Mouse (Mus musculus): Measurements from ENCODE around the gene Ano1. TPM values are rescaled to one million over a fixed set of nuclear protein-coding genes. Genes with fewer than 3 reads are reported as not detected.

Ano1 gene
- polyA plus RNA-seq, 1 experiment from 2014 or later: 6.2 TPM

DNA sequence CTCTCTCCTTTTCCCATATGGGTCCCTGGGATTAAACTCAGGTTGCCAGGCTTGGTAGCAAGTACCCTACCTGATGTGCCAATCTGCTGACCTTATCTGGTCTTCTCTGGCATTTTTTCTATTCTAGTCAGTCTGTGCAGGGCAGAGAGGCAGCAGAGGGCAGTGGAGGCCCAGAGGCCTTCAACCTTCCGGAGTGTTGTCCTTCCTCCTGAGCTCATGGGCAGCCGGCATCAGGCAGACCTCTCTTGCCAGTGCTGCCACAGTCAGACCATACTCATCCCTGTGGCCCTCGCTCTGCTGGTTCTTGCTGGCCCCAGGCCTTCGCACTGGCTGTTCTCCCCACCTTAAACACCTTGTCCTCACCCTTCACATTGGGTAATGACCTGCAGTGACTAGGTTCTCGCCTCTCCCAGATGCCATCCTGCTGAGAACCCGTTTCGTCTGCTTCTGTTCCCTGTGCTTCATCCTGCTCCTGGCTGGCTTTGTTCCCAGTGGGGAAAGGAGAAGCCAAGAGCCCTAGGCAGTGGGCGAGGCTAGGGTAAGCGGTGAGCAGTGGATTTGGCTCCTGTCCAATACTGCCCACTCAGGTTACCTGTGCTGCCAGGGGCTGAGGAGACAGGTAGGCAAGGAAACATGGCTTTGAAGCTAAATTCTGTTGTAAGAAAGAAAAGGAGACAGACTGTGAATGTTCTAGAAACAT is 188.2 kb downstream of the Ano1 start:
- Histone ChIP-seq H3K27me3 (ENCODE audit: control insufficient read depth, insufficient read depth, low read length) (0 out of 2 replicates have a peak, but pooled peaks cover 2% of the 10 kb centered on the region), H3K4me1 (replicated peaks; ENCODE audit: control insufficient read depth, insufficient read depth, low read length) (no peaks in the 10 kb centered on the region), H3K4me3 (ENCODE audit: low read depth, low read length) (no peak overlapping the region), H3K36me3 (ENCODE audit: control insufficient read depth, insufficient read depth, low read length) (no peaks in the 10 kb centered on the region), H3K4me2 (replicated peaks; ENCODE audit: low read depth, low read length) (no peak overlapping the region), H3K27ac (ENCODE audit: low read depth, low read length) (no peak overlapping the region), H3K9me3 (ENCODE audit: control insufficient read depth, low read length) (no peaks in the 10 kb centered on the region), H3K9ac (ENCODE audit: low read depth, low read length) (no peak overlapping the region)
- DNase-seq (ENCODE audit: low spot score) (no peak), ATAC-seq (ENCODE audit: low FRiP score) (no peak)
- 73% methylated on average over 9 of the region's 9 CpGs for WGBS

DNA sequence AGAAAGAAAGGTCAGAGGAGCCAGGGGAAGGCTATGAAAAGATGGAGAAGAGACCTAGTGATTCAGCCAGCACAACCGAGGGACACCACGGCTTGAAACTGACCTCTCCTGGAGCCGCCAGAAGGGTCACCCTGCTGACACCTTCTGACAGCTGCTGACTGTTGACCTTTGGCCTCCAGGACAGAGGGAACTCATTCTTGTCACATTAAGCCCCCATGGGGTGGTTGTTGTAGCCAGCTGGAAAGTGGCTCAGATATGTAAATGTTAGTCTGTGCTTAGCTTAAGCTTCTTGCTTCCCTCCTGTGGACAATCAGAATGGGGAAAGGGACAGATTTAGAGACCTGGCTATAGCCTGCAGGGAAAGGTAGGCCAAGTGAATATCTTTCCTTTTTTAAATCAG is 189.8 kb downstream of the Ano1 start:
- WGBS: 0% methylated on average over 3 of the region's 3 CpGs
- DNase-seq (ENCODE audit: low spot score): peak; percentile 33
- Histone ChIP-seq H3K27ac (ENCODE audit: low read depth, low read length) (no peak overlapping the region), H3K36me3 (ENCODE audit: control insufficient read depth, insufficient read depth, low read length) (no peaks in the 10 kb centered on the region), H3K9me3 (ENCODE audit: control insufficient read depth, low read length) (no peaks in the 10 kb centered on the region), H3K4me1 (replicated peaks; ENCODE audit: control insufficient read depth, insufficient read depth, low read length) (no peaks in the 10 kb centered on the region), H3K9ac (ENCODE audit: low read depth, low read length) (no peak overlapping the region), H3K27me3 (ENCODE audit: control insufficient read depth, insufficient read depth, low read length) (0 out of 2 replicates have a peak, but pooled peaks cover 2% of the 10 kb centered on the region), H3K4me3 (ENCODE audit: low read depth, low read length) (no peak overlapping the region), H3K4me2 (replicated peaks; ENCODE audit: low read depth, low read length) (no peak overlapping the region)
- ATAC-seq (ENCODE audit: low FRiP score): no peak

DNA sequence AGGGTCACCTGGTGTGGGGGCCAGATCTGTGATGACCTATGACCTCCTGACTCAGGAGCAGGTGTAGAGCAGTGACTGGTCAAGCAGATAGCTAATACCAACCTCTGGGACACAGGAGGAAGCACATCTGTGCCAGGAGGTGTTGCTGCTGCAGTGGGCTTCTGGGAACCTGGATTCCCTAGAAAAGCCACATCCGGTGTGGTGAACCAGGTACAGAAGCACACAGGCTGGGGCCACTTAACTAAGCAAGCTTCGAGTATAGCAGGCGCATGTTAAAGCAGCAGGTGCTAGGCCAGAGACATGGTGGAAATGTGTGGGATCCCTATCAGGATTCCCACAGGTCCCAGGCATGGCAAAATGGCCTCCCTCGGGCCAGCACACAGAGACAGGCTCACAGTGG is 191.2 kb downstream of the Ano1 start:
- 92% methylated on average over 4 of the region's 4 CpGs for WGBS
- no peaks in the 10 kb centered on the region for H3K9me3 ChIP-seq (ENCODE audit: control insufficient read depth, low read length)
- no peaks in the 10 kb centered on the region for H3K36me3 ChIP-seq (ENCODE audit: control insufficient read depth, insufficient read depth, low read length)
- no peak overlapping the region for H3K4me2 ChIP-seq (replicated peaks; ENCODE audit: low read depth, low read length)
- H3K9ac ChIP-seq (ENCODE audit: low read depth, low read length): no peak overlapping the region
- no peaks in the 10 kb centered on the region for H3K4me1 ChIP-seq (replicated peaks; ENCODE audit: control insufficient read depth, insufficient read depth, low read length)
- no peak for ATAC-seq (ENCODE audit: low FRiP score)
- no peak overlapping the region for H3K27ac ChIP-seq (ENCODE audit: low read depth, low read length)
- DNase-seq (ENCODE audit: low spot score): no peak
- H3K4me3 ChIP-seq (ENCODE audit: low read depth, low read length): no peak overlapping the region
- peaks cover 2% of the 10 kb centered on the region; the same call in 1 of the 2 replicates for H3K27me3 ChIP-seq (ENCODE audit: control insufficient read depth, insufficient read depth, low read length)

DNA sequence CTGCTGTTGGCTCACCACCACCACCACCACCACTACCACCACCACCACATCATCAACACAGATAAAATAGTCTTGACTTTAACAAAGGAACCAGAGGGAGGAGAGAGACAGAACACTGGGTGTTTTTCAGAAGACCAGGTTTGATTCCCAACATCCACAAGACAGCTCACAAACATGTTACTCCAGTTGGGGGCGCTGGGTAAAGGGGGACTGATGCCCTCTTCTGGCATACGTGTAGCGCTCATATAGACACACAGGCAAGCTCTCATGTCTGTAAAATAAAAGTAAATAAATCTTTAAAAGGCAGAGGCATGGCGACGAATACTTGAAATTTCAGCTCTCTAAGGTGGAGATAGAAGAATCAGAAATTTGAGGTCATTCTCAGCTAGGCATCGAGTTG is 193.2 kb downstream of the Ano1 start:
- Histone ChIP-seq H3K4me2 (replicated peaks; ENCODE audit: low read depth, low read length) (no peak overlapping the region), H3K27me3 (ENCODE audit: control insufficient read depth, insufficient read depth, low read length) (no peaks in the 10 kb centered on the region; the same call in 1 of the 2 replicates), H3K4me3 (ENCODE audit: low read depth, low read length) (no peak overlapping the region), H3K9me3 (ENCODE audit: control insufficient read depth, low read length) (no peaks in the 10 kb centered on the region), H3K4me1 (replicated peaks; ENCODE audit: control insufficient read depth, insufficient read depth, low read length) (no peaks in the 10 kb centered on the region), H3K36me3 (ENCODE audit: control insufficient read depth, insufficient read depth, low read length) (no peaks in the 10 kb centered on the region), H3K9ac (ENCODE audit: low read depth, low read length) (no peak overlapping the region), H3K27ac (ENCODE audit: low read depth, low read length) (no peak overlapping the region)
- 50% methylated on average over 6 of the region's 6 CpGs for WGBS
- DNase-seq (ENCODE audit: low spot score): no peak
- ATAC-seq (ENCODE audit: low FRiP score): no peak

DNA sequence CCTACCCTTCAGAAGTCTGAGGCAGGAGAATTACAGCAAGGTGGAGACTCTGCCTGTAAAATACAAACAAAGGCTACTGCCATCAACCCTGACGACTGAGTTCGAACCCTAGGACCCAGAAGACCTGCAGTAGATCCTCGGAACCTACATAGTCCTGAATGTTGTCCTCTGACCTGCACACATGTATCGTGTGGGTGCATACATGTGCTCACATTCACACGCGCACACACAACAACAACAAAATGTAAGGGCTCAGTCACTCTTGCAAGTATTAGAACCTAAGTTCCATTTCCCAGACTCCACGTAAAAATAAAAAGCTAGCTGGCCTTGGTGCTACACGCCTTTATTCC is 197.7 kb downstream of the Ano1 start:
- WGBS: 34% methylated on average over 8 of the region's 8 CpGs
- H3K4me3 ChIP-seq (ENCODE audit: low read depth, low read length): peak overlapping the region; percentile 85
- peaks cover 7% of the 10 kb centered on the region; the same call in 1 of the 2 replicates for H3K4me1 ChIP-seq (replicated peaks; ENCODE audit: control insufficient read depth, insufficient read depth, low read length)
- ATAC-seq (ENCODE audit: low FRiP score): peak; percentile 46; the same call in 1 of the 2 replicates
- DNase-seq (ENCODE audit: low spot score): no peak
- peak overlapping the region; percentile 78 for H3K4me2 ChIP-seq (replicated peaks; ENCODE audit: low read depth, low read length)
- no peak overlapping the region for H3K27ac ChIP-seq (ENCODE audit: low read depth, low read length)
- H3K9ac ChIP-seq (ENCODE audit: low read depth, low read length): peak overlapping the region; percentile 91
- H3K36me3 ChIP-seq (ENCODE audit: control insufficient read depth, insufficient read depth, low read length): no peaks in the 10 kb centered on the region
- H3K9me3 ChIP-seq (ENCODE audit: control insufficient read depth, low read length): no peaks in the 10 kb centered on the region
- no peaks in the 10 kb centered on the region; the same call in 1 of the 2 replicates for H3K27me3 ChIP-seq (ENCODE audit: control insufficient read depth, insufficient read depth, low read length)

DNA sequence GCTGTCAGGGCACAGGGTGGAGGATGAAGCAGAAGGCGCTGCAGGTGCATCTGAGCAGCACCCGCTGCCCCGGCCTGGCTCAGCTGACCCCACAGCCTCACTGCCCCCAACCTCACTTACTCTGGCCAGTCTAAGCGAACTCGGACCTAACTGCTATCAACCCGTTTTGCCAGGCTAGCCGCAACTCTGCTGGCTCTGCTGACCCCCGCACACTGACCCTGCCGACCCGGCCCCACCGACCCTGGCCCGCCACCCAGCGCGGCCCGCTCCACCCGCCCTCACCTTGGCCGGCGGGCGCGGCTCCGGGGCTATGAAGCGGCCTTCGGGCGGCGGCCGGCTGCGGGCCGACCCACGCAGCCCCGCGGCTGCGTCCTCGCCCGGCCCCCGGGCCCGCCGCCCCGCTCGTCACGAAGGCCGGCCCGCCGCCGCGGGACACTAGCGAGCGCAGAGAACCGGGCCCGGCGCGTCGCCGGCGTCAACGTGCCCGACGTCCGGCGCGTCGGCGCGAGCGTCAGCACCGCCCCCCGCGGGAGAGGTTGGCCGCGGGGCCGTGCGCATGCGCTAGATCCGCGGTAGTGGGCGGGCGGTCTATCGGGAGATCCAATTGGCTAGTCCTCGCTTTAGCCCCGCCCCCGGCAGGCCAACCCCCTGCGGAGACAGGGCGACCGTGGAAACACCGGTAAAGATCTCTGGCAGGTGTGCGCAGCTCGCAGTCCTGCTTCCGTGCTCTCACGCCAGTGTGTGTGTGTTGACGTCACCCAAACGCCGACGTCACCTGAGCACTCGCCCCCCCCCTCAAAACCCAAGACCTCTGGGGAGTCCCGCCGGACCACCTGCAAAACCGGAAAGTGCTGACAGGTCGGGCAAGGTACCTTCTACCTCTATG is 198.3 kb downstream of the Ano1 start, which contains the start of gene Ppfia1:
TSS of gene Ppfia1 (minus strand) at position 493 of the 886 bp plus-strand sequence.
- no peaks in the 10 kb centered on the region; the same call in 1 of the 2 replicates for H3K27me3 ChIP-seq (ENCODE audit: control insufficient read depth, insufficient read depth, low read length)
- peak within 1 kb of the TSS; percentile 85 for H3K4me3 ChIP-seq (ENCODE audit: low read depth, low read length)
- ATAC-seq (ENCODE audit: low FRiP score) (peak; percentile 92), DNase-seq (ENCODE audit: low spot score) (peak; percentile 99)
- peaks cover 7% of the 10 kb centered on the region; the same call in 1 of the 2 replicates for H3K4me1 ChIP-seq (replicated peaks; ENCODE audit: control insufficient read depth, insufficient read depth, low read length)
- peak within 1 kb of the TSS; percentile 78 for H3K4me2 ChIP-seq (replicated peaks; ENCODE audit: low read depth, low read length)
- H3K27ac ChIP-seq (ENCODE audit: low read depth, low read length): peak within 1 kb of the TSS; percentile 30; the same call in 1 of the 2 replicates
- no peaks in the 10 kb centered on the region for H3K9me3 ChIP-seq (ENCODE audit: control insufficient read depth, low read length)
- under 1% methylated on average over 78 of the region's 97 CpGs for WGBS
- no peaks in the 10 kb centered on the region for H3K36me3 ChIP-seq (ENCODE audit: control insufficient read depth, insufficient read depth, low read length)
- peak within 1 kb of the TSS; percentile 91 for H3K9ac ChIP-seq (ENCODE audit: low read depth, low read length)

DNA sequence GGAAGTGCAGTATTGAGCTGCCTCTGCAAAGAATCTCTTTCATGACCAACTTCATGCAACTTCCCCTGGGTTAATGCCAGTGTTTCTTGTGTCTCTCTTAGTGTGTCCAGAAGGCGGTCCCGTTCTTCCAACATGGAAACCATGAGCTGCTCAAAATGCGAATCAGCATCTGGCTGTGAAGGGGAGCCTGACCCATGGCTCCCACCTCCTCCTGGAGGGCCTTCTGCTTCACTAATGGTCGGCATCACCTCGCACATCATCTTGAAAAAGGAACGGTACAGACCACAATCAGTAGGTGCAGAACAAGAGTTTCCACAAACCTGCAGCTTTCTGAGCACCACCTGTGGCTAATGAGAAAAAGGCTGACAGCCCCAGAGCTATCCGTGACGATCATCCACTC is 199.5 kb downstream of the Ano1 start:
- WGBS: 89% methylated on average over 8 of the region's 8 CpGs
- Histone ChIP-seq H3K27ac (ENCODE audit: low read depth, low read length) (no peak overlapping the region), H3K27me3 (ENCODE audit: control insufficient read depth, insufficient read depth, low read length) (no peaks in the 10 kb centered on the region; the same call in 1 of the 2 replicates)

DNA sequence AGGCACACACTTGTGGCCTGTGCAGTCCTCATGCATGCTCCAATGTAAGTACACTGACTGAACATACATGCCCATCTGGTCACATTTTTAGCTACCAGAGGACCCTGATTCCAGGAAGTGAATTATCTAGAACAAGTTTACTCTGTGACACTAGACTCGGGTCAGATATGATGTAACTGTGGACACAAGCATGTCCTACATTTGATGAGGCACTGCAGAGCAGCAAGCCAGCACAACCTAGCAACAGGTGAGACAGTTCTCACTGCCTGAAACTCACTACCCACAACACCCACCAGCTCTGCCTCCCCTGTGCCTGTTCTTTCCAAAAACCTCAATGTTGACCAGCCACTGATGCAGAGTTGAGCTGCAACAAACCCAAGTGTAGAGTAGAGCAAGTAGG is 201.0 kb downstream of the Ano1 start:
- no peak overlapping the region for H3K4me2 ChIP-seq (replicated peaks; ENCODE audit: low read depth, low read length)
- no peak for DNase-seq (ENCODE audit: low spot score)
- ATAC-seq (ENCODE audit: low FRiP score): no peak
- H3K4me1 ChIP-seq (replicated peaks; ENCODE audit: control insufficient read depth, insufficient read depth, low read length): peaks cover 7% of the 10 kb centered on the region; the same call in 1 of the 2 replicates
- no peaks in the 10 kb centered on the region; the same call in 1 of the 2 replicates for H3K27me3 ChIP-seq (ENCODE audit: control insufficient read depth, insufficient read depth, low read length)
- WGBS: 96% methylated on average over 1 of the region's 1 CpGs
- no peak overlapping the region for H3K9ac ChIP-seq (ENCODE audit: low read depth, low read length)
- no peak overlapping the region for H3K4me3 ChIP-seq (ENCODE audit: low read depth, low read length)
- H3K9me3 ChIP-seq (ENCODE audit: control insufficient read depth, low read length): no peaks in the 10 kb centered on the region
- H3K27ac ChIP-seq (ENCODE audit: low read depth, low read length): no peak overlapping the region
- no peaks in the 10 kb centered on the region for H3K36me3 ChIP-seq (ENCODE audit: control insufficient read depth, insufficient read depth, low read length)

More for the DNA sequence above, 199.5 kb downstream of the Ano1 start:
- Histone ChIP-seq H3K9ac (ENCODE audit: low read depth, low read length) (peak overlapping the region; percentile 91; the same call in 1 of the 2 replicates), H3K4me1 (replicated peaks; ENCODE audit: control insufficient read depth, insufficient read depth, low read length) (peaks cover 7% of the 10 kb centered on the region; the same call in 1 of the 2 replicates), H3K36me3 (ENCODE audit: control insufficient read depth, insufficient read depth, low read length) (no peaks in the 10 kb centered on the region), H3K4me2 (replicated peaks; ENCODE audit: low read depth, low read length) (peak overlapping the region; percentile 78), H3K9me3 (ENCODE audit: control insufficient read depth, low read length) (no peaks in the 10 kb centered on the region), H3K4me3 (ENCODE audit: low read depth, low read length) (no peak overlapping the region)
- ATAC-seq (ENCODE audit: low FRiP score) (no peak), DNase-seq (ENCODE audit: low spot score) (no peak)
